Mouse (Mus musculus) liver, embryonic 14.5 days (tissue): ENCODE measurements around the gene Serpina3c.

Experiments
- CTCF ChIP-seq: IDR thresholded peaks from 2 replicates; pipeline ENCODE4 v1.5.1; 2016; ENCODE audit warnings: antibody characterized with exemption, low read depth, control low read depth
- EP300 ChIP-seq: IDR thresholded peaks from 2 replicates; pipeline ENCODE4 v1.6.1; 2016; ENCODE audit warnings: antibody characterized with exemption, low read depth

DNA sequence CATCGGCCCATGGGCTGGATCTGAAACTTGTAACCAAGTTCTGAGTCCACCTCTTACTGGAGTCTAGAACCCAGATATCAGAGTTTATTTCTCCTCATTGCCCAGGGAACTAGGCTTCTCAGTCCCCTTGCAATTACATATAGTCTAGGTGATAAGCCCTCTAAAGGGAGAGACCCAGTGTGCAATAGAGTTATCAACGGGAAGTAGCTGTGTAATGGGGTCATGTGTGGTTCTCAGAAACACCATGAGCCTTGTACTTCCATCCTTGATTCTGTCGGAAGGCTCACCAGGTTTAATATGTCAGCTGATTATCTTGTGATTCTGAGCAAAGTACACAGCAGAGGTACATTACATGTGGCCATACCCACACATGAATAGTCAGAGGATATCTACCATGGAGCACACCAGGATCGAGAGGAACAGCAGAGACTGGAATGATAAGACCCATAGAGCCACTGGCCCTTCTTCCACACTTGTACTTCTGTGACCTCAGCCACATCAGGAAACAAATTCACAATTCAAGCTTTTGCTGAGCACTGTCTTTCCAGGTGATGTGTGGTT lies 13.0 kb downstream of the Serpina3c start:
- no peak for TF ChIP-seq CTCF
- no peak for TF ChIP-seq EP300
